Mouse (Mus musculus): Measurements from ENCODE around the gene Defb23.
A peak's percentile ranks its signal among the peaks of the same experiment; 100 is the strongest.
"Not testable (repeated sequence)": the region's sequence is repeated elsewhere in the genome, so short reads cannot be mapped to it uniquely, and the experiment has no call there.

The Defb23 gene

DNA sequence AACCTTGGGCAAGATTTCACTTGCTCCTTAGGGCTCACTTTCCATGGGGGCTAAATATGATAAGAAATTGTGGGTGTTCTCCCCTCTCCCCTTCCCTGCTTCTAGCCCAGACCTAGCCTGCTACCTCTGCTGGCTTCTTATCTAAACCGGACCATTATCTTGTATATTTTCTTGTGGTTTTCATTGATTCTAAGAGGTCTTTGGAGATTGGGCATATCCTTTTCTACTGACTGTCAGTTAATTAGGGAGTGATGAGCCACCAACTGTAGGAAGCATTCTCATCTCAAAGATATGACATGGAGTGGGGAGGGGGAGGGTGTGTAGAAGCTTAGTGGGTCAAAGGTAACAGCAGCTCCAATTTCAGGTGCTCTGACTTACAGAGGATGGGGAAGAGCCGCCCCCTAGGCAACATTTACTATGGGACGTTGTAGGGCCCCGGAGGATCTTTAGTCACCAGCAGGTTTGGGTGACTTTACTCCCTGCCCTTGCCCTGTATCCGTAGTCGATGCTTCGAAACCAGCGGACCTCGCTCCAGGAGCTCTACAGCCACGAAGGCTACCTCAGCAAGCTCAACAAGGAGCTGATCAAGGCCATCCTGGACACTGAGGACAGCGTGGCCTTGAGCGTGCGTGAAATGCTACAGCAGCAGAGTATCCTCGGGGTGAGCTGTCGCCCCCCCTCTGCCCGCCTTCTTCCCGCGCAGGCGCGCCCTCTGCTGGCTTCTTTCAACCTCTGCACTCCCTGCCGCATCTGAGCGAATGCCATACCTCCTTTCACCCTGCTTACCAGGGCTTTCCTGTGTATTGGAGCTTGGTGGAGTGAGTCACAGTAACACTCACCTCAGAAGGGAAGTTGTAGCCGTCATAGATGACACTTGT, 27.2 kb downstream of the Defb23 start:
- peak; percentile 83 for DNase-seq (ENCODE audit: low spot score)

DNA sequence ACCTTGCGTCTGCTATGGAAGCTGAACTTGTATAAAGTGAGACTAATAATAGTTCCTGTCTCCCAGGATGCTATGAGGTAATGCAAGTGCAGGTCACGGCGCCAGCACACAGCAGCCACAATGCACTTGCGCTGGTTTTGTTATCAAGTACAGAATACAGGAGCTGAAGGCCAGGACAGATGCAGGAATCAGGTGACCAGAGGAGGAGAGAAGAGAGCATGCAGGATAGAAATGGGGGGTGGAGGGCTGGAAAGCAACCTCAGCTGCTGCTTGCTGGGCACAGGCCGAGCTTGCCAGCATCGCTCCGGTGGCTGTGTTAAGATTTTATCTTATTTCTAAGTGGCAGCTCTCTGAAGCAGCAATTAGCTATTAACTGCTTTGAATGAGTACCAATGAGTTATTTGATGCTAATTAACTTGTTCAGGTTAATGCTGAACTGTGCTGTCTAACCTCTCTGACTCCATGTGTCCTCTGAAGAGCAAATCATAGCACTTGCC, 28.0 kb downstream of the Defb23 start:
- DNase-seq (ENCODE audit: low spot score), result no peak

DNA sequence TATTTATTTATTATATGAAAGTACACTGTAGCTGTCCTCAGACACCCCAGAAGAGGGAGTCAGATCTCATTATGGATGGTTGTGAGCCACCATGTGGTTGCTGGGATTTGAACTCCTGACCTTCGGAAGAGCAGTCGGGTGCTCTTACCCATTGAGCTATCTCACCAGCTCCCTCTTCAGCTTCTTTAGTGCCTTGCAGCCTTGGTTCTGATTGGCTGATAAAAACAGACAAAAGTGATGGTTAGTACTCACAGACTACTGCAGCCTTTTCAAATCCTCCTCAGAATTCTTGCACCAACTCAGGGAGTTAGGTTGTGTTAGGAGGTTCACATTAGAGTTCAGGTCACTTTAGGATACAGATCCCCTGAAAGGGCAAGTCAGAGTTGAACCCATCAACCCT, 35.9 kb downstream of the Defb23 start:
- DNase-seq (ENCODE audit: low spot score), result not testable (repeated sequence)

DNA sequence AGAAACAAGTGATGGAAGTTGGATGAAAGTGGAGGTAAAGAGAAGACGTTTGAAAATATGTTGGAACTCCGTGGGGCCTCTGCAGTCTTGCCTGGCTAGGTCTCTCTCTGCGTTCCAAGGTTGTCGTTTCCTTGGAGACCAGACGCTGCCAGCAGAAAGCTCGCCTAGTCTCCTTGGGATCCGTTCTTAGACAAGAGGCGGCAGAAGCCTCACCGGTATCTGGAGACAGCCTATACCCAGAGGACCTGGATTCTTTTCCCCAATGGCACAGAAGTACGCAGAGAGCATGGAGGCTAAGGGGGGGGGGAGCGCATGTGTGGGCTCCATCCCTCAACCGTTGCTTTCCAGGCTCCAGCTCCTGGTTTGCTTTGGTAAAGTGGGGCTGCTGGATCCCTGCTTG, 36.9 kb downstream of the Defb23 start:
- DNase-seq (ENCODE audit: low spot score), result no peak

DNA sequence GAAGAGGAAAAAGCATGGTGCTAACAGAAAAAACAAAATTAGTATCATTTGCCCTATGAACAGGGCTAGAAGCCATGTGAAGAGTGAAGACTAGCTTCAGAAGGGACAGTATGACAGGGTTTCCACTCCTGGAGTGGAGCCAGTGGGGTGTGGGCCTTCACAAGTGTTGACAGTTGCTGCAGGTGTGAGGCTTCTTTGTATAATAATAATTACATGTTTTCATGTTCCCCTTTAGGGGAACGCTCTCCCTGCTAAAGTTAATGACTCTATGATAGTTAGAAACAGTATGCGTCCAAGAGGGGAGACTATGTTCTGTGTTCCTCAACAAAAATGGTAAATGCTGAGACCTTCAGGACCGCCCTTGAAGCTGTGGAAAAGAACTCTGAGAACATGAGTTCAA, 48.6 kb downstream of the Defb23 start:
- no peak for DNase-seq (ENCODE audit: low spot score)

DNA sequence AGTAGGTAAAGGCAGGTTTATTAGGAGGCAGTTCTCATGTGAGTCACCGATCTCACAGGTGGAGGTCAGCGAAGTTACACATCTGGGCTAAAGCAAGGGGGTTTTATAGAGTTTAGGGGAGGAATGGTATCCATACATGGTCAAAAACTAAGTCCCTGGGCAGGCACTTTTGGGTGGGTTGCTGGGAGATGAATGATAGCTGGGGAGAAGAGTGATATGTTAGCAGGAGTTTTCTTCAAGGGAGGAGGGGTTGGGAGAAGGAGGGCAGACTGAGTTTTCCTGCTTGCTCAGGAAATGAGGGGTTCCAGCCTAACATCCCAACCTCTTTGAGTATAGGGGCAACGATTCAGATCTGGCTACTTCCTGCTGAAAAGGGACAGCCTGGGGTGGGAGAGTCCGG, 49.1 kb downstream of the Defb23 start, which contains the start of gene 6820408C15Rik:
Gene 6820408C15Rik, plus strand, starts transcription at position 301 of the 400 bp plus-strand sequence.
- DNase-seq (ENCODE audit: low spot score), result no peak

DNA sequence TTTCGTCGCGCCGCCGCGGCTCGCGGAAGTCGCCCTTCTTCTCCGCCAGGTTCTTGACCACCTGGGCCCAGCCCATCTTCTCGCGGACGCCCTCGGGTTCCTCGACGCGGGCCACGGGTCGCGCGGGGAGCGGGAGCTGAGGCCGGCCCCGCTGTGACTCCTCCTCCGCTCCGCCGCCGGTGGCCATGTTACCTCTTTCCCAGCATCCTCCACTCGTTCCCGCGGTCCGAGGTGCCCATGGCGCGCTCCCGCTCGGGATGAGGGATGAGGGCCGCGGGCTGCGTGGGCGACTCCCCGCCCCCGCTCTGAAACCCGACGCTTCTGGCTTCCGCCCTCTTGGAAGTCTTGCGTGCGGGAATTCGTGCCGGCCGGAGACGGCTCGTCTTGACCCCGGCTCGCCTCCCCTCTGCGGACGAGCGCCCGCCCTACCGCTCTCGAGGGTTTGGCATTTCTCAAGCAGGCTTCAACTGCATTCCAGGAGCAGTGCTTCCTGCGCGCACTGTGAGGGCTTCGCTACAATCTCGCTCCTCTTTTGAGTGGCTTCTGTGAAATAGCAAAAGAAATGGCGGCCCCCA, 49.7 kb downstream of the Defb23 start, which contains the start of gene Zcchc3:
Gene Zcchc3, minus strand, starts transcription at position 437 of the 575 bp plus-strand sequence.
- peak; percentile 90 for DNase-seq (ENCODE audit: low spot score)

DNA sequence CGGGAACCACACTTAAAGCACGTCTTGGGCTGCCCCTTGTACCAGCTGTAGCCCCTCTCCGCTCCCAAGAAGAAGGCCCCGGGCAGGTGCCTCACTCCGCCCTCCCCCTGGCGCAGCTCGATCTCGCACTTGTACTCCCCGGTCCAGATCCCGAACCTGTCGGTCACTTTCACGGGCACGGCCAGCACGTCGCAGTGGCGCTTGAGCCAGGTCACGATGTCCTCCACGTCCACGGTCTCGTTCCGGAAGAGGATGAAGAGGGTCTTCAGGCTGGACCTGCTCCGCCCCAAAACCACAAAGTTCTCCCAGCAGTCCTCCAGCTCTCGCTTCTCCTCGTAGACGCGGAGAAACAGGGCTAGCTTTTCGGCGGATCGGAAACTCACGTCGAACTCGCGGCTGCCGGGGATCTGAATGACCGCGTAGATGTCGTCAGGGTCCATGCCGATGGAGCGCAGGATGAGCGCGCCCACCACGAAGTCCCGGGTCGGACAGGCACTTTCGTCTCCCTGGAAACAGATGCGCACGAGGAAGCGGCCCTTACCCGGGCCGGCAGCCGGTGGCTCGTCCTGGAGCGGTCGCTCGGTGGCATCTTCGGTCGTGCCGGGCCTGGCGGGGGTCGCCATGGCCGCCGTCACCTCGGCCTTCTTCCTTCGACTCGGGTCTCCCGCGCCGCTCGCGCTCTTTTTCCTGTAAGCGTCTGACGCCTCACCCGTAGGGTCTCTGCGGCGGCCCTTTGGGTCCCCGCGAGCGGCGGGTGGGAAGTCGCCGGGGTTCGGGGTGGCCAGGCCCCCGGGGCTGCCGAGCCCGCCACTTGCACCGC, 50.4 kb downstream of the Defb23 start:
- DNase-seq (ENCODE audit: low spot score), result peak; percentile 72

DNA sequence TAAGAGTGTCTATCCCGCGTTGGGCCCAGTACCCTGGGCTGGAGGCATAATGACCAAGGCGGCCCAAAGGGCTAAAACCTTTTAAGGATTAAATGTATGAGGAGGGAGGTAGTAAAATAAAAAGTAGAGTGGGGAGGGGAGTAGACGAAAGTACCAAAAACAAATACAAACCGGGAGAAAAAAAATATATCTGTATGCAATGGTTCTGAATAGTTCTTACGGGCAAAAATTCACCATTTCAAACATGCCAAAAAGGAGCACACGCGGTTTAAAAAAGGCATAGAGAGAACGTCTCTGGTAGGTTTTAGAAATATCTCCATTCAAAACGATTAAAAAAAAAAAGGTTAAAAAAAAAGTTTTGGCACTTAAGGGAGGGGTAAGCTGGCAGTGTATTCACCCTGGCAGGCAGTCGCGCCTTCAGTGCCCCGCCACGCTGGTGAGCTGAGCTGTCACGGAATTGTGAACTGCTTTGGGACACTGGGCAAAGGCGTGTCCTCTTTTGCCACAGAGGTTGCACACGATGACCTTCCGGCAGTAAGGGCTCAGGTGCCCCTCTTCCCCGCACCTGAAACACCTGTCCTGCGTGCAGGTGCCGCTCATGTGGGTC, 51.2 kb downstream of the Defb23 start:
- no peak for DNase-seq (ENCODE audit: low spot score)

DNA sequence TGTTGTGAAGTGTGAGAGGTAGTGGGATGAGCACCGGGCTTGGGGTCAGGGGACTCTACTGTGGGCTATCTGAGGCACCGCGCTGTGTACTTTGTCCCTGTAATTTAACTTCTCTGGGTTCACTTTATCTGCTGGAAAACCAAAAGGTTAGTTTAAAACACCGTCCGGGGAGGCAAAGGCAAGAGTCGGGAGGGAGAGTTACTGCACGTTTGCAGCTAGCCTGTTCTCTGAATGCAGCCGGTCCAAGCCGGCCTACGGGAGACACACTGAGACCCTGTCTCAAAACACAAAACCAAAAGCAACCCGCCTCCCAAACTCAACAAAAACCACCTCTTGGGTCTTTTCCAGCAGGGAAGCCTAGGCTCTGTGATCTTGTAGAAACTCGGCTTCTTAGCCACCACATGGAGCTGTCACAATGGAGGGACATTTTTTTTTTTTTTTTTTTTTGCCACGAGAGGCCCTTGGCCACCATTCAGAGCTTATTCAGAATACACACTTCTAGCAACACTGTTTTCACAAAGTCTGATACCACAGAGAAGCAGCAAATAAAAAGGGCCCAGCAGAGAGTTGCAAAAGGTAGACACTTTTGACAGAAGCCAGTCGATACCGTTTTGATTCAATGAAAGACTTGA, 51.8 kb downstream of the Defb23 start:
- no peak for DNase-seq (ENCODE audit: low spot score)

DNA sequence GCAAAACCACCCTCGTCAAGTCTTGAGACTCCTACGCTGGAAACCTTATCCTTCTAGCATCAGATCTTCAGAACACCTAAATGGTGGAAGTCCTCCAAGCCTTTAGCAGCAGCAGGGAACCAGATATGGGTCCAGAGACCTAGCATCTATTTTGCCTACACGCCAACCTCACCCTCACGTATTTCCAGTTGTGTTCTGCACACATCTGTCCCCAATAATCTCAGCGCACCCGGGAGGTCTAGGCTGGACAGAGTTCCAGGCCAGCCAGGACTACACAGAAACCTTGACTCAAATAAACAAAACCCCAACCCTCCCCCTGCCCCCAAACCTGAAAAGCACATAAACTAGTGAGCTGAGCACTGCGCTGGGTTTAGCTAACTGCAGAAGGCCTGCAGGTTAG, 52.9 kb downstream of the Defb23 start:
- no peak for DNase-seq (ENCODE audit: low spot score)

DNA sequence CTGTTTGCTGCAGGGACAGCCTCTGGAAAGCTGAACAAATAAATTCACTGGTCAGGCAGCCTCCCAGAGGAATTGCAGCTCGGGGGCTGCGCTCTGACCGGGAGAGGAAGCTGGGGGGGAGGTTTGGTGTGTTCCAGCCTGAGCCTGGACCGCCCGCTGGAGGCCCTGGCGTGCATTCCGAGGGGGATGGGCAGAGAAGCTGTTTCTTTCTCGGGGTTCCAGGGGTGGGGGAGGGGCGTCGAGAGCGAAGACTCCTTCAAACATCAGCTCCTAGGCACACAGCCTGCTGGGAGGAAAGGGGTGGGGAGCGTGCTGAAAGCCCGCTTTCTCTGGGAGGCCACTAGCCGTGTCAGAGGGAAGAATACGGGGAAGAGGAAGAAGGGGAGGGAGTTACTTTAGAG, 53.4 kb downstream of the Defb23 start:
- DNase-seq (ENCODE audit: low spot score), result peak; percentile 86

DNA sequence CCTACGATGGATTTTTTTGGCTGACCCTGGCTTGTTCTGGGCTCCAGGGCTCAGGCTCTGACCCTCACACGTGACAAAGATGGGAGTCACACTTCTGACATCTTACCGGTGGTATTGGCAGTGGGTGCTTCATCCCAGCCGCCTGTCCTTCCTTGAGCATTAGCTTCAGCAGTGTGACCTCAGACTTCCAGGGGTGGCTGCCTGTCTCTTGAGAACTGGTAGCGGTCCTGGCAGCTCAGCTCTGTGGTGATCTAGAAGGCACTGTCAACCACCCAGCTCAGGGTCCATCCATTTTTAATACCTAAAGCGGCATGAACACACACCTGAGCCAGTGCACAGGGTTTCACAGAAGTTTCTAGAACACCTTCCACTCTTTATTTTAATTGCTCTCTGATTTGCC, 54.6 kb downstream of the Defb23 start:
- no peak for DNase-seq (ENCODE audit: low spot score)
